Mouse (Mus musculus): Measurements from ENCODE around the gene Cdkl3. TPM values are rescaled to one million over a fixed set of nuclear protein-coding genes. Genes with fewer than 3 reads are reported as not detected.

Gene Cdkl3
- polyA plus RNA-seq, 1 experiment from 2014 or later: 9.4 TPM

Small RNA genes lying within 50 kb of the gene (microRNA-seq; reads per million reads assigned to microRNA genes)
- not detected for gene Gm24157
- 20.3 reads per million, percentile 34 among the genes with 10 or more reads in this experiment for gene Mir3061

Other genes starting within 250 kb of the Cdkl3 start
- 14.6 and 15.2 TPM in 2 replicates for gene Sec24a, start 240.6 kb upstream of the Cdkl3 start, polyA plus RNA-seq (2016; fragmentation: Nextera tagmentation; extraction: Ambion mirVana)
- gene Sar1b, start 240.5 kb upstream of the Cdkl3 start, polyA plus RNA-seq (2016; fragmentation: Nextera tagmentation; extraction: Ambion mirVana): 123 and 127 TPM in 2 replicates
- 0.57 and 0.81 TPM in 2 replicates for gene Jade2, start 146.6 kb upstream of the Cdkl3 start, polyA plus RNA-seq (2016; fragmentation: Nextera tagmentation; extraction: Ambion mirVana)
- gene Cdkn2aipnl, start 36.6 kb upstream of the Cdkl3 start, polyA plus RNA-seq (2016; fragmentation: Nextera tagmentation; extraction: Ambion mirVana): 70.8 and 73.4 TPM in 2 replicates
- 263 and 265 TPM in 2 replicates for gene Ube2b, start 3.5 kb upstream of the Cdkl3 start, polyA plus RNA-seq (2016; fragmentation: Nextera tagmentation; extraction: Ambion mirVana)
- 80.9 and 82.0 TPM in 2 replicates for gene Ppp2ca, start 94.5 kb downstream of the Cdkl3 start, polyA plus RNA-seq (2016; fragmentation: Nextera tagmentation; extraction: Ambion mirVana)
- gene Olfr1373, start 141.3 kb downstream of the Cdkl3 start, polyA plus RNA-seq (2016; fragmentation: Nextera tagmentation; extraction: Ambion mirVana): not detected in 2 replicates
- not detected in 2 replicates for gene Olfr1371, start 209.8 kb downstream of the Cdkl3 start, polyA plus RNA-seq (2016; fragmentation: Nextera tagmentation; extraction: Ambion mirVana)
- 530 and 532 TPM in 2 replicates for gene Skp1a, start 227.8 kb downstream of the Cdkl3 start, polyA plus RNA-seq (2016; fragmentation: Nextera tagmentation; extraction: Ambion mirVana)

Data from heart, embryonic 12.5 days (tissue).